Mouse (Mus musculus): ENCODE measurements around the gene Dera.
A peak's percentile ranks its signal among the peaks of the same experiment; 100 is the strongest.
"Not testable (repeated sequence)": the region's sequence is repeated elsewhere in the genome, so short reads cannot be mapped to it uniquely, and the experiment has no call there.

The Dera gene

GRCm38 (mm10) chr6:137754056-137754856, at the start of gene Dera:
TSS of gene Dera (plus strand) at chr6:137754546.
- DNase-seq (ENCODE audit: low read depth, low spot score) = peak; percentile 94

- DNase-seq (ENCODE audit: low read depth, low spot score) = no peak
Measured at GRCm38 (mm10) chr6:137706209-137706608, 48.1 kb upstream of the Dera start.

DNA sequence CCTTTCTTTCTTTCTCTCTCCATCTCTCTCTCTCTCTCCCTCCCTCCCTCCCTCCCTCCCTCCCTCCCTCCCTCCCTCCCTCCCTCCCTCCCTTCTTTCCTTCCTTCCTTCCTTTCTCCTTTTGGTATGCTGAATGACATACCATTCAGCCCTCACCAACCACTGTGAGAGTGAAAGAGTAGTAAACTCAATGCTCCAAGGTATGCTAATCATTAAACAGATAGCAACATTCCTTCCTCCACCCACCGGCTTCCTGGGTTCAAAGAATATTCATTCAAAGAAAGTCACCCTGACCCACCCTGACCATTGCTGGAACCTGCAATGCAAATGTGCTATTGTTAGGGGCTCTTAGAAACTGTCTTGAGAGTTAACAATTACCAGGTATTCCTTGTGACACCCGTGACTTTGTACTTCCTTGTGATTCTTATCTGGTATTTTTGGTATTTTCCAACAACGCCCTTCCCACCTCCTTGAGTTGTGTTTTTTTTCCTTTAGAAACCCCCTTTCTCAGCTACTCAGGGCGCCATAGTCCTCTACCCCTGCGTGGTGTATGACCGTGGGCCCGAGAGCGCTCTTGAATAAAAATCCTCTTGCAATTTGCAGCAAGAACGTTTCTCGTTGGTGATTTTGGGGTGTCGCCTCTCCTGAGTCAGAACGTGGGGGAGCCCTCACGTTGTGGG, 45.5 kb upstream of the Dera start:
- not testable (repeated sequence) for DNase-seq (ENCODE audit: low read depth, low spot score)

DNA sequence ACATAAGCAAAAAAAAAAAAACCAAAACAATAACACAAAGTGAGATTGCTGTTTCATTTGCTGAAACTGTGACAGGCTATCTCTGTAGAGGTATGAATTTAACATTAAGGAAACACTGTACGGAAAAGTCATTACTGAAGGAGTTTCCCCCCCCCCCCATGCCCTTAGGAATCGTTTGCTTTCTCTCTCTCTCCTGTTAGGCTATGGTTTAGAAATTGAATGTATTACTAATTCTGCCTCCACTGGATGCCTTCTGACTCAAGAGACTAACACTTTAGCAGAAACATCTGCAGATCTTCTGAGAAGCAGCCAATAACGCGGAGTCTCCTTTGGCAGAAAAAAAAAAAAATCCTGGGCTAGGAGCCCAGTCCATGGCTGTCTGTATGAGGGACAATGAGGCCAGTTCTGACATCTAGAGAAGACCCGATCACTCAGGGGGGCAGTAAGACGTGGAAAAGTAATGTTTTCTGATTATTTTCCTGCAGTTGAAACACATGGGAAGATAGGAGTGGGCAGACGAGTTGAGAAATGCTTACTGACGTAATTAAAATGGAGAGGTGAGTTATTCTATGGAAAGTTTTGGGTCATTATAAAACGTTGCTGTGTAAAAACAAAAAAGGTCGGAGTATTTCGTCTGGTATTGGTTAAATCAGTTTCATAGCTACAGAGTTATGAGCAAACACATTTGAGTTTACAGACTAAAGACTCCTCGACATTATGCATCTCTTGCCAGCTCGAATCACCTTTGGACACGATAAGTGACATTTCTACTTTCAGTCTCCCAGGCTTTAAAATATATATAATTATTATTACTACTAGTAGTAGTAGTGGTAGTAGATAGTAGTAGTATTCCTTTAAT, 43.9 kb upstream of the Dera start:
- DNase-seq (ENCODE audit: low read depth, low spot score) = no peak

GRCm38 (mm10) chr6:137712654-137713309, 41.6 kb upstream of the Dera start:
- DNase-seq (ENCODE audit: low read depth, low spot score) = no peak

GRCm38 (mm10) chr6:137713310-137713664, 41.1 kb upstream of the Dera start:
- no peak for DNase-seq (ENCODE audit: low read depth, low spot score)

DNA sequence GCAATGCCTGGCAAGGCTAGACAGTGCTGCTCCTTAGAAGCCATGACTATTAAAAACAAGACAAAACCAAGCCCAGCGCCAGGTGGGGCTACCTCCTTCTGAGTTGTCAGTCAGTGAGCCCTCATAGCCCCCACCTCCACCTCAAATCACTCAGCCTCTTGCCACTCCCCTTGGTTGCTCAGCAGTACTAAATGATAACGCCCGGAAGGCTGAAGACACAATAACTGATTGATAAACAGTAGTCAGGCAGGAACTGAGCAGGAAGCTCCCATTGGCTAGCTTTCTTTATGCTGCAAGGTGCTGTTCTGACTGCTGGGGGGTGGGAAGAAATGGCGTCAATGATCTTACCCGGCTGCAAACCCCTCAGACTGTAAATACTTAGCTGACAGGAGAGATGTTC, 37.5 kb upstream of the Dera start:
- no peak for DNase-seq (ENCODE audit: low read depth, low spot score)

DNA sequence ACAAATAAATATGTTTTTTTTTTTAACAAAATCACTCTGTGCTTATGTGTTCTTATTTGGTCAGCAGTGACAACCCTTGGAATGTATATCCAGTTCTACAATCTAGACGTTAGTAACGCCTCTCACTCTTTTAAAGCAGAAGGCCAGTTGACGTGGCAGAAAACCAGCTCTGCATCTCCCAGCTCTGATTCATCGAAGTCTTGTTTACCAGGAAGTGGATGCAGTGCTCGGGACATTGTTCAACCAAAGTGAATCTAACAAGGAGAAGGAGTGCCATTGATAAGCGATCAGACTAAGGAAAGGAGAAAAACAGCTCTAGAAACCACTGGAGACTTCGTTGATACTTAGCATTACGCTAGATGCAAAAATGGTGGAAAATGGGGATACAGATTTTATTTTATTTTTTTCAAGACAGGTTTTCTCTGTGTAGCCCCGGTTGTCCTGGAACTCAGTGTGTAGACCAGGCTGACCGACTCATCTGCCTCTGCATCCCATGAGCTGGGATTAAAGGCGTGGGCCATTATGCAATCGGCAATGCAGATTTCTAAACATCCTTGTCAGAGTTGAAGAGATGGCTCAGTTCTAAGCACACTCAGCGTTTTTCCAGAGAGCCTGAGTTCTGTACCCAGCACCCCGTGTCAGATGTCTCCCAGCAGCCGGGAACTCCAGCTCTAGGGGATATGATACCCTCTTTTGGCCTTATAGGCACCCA, 32.0 kb upstream of the Dera start:
- DNase-seq (ENCODE audit: low read depth, low spot score) = no peak

DNA sequence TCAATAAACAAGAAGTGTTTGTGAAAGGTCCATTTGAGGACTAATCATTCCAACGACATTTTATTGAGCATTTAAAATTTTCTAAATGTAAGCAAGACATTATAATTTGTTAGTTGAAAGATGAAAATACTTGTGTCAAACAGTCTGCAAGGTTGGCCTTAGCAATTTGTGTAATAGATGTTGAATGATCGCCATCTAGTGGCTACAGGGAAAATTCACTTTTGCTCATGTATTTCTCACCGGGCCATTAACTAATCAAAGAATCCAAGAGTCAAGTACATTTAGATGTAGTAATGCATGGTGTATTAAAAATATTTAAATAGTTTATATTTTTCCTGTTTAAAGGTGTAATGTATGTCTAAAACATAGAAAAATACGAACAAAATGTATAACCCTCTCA, 30.4 kb upstream of the Dera start:
- peak; percentile 43 for DNase-seq (ENCODE audit: low read depth, low spot score)

GRCm38 (mm10) chr6:137734460-137734845, 19.9 kb upstream of the Dera start:
- DNase-seq (ENCODE audit: low read depth, low spot score) = no peak

DNA sequence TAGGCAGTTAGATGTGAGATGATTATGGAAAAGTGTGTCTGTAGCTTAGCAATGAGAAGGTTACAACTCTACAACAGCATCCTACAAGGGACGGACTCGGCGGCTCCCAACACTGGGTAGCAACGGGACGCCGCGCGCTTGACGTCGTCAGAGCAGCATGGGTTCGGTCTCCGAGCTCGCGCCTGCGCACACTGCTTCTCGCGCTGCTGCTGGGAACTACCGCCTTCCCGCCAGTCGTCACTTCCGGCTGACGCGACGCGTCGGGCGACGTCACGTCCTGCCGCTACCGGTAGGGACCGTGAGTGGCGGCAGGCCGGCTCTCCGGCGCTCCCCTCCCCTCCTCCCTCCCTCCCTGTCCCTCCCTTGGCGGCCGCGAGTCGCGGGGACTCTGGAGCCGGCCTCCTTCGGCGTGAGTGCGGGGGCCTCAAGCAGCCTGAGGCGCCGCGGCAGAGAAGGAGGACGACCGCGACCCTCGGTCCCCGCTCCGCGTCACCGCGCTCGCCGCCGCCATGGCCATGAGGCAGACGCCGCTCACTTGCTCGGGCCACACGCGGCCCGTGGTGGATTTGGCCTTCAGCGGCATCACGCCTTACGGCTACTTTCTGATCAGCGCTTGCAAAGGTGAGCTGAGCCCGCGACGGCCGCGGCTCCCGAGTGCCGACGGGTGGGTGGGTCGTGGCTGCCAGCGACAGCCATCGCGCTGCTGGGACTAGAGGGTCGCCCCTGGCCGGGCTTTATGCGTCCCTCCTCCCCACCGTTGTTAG, 19.3 kb upstream of the Dera start, which contains the start of gene Strap:
Gene Strap, plus strand, starts transcription at position 233 of the 764 bp plus-strand sequence.
- DNase-seq (ENCODE audit: low read depth, low spot score) = peak; percentile 97

GRCm38 (mm10) chr6:137735671-137736238, 18.6 kb upstream of the Dera start:
- peak; percentile 20 for DNase-seq (ENCODE audit: low read depth, low spot score)

DNA sequence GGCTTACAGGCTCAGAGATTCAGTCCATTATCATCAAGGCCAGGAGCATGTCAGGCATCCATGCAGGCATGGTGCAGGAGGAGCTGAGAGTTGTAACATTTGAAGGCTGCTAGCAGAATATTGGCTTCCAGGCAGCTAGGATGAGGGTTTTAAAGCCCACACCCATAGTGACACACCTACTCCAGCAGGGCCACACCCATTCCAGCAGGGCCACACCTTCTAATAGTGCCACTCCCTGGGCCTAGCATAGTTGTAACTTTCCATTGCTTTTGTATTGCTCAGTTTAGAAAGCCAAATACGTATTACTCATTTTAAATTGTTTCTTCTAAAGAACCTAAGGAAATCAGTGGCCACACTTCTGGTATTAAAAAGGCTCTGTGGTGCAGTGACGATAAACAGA, 13.4 kb upstream of the Dera start:
- DNase-seq (ENCODE audit: low read depth, low spot score) = no peak

GRCm38 (mm10) chr6:137744700-137745099, 9.6 kb upstream of the Dera start:
- DNase-seq (ENCODE audit: low read depth, low spot score) = no peak

DNA sequence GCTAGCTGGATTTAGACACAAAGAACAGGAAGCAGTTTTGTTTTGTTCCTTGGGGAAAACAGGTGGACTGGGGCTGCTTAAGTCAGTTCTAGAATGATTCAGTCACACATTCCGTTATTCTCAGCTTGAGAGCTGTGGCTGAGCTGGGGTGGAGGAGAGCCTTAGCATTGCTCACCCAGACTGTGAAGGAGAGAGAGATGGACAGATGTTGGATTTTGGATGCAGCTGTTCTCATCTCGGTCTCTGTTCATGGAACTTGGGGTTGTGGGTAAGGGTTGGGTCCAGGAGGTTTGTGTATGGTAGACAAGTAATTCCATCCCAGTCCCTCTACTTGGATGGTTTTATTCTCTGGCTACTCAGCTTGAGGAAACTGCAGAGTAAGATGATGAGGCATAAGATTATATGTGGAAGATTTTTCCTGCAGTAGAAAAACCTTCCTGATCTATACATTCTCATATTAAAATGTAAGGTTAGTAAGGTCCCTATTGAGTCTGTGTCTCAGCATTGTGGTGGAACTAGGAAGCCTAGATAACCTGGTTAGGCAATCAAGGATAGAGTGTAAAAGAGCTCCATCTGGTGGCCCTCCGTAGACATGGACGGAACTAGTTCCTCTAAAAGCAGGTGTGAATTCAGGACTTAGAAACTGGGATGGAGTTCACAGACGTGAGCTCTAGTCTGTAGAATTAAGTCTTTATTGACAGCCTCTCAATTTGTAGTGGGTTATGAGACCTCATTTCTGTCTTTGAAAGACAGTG, 7.0 kb upstream of the Dera start:
- peak; percentile 39 for DNase-seq (ENCODE audit: low read depth, low spot score)

DNA sequence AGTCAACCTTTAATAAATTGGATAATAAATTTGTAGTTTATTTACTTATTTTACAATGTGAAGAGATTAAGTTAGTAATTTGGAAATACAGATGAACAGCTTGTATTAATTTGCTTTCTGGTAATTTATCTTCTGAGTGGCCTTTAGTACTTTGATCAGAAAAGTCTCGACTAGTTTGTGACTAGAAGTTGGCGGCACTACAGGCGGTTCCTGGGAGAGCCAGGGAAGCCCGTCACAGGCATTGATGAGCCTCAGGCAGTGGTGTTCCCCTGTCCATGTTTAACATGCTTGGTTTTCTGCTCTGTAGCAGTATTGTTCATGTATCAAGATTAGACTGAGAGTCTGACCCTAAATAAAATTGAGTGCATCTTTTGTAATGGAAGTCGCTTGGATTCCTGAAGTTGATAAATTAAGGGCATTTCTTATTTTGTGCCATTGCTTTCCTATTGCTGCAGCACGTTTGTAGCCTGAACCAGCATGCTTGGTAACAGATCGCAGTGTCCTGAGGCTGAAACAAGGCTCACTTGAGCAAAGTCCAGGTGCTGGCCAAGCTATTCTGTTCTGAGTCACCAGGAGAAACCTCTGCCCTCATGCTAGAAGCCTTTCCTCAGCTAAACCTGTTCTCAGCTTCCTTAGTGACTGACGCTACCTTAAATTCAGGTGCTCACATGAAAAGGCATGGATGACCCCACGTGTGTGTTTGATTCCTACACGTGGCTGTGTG, 2.6 kb upstream of the Dera start:
- no peak for DNase-seq (ENCODE audit: low read depth, low spot score)

DNA sequence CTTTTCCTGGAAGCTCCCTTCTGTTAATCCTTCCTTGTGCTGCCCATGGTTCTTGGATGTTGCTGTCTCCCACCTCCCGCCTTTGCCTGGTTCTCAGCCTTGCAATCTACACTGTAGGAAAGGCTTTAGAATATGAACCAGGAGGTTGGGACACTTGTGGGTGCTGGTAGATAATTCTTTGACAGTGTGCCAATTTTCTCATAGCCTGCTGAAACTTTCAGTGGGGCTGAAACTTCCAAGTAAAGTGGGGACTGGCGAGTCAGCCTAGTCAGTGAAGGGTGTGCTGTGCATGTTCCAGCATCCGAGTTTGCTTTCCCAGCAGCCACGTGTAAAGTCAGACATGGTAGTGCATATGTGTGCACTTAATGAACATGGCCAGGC, 2.1 kb upstream of the Dera start:
- no peak for DNase-seq (ENCODE audit: low read depth, low spot score)

GRCm38 (mm10) chr6:137754857-137755232, 499 bp downstream of the Dera start:
- no peak for DNase-seq (ENCODE audit: low read depth, low spot score)

- peak; percentile 61 for DNase-seq (ENCODE audit: low read depth, low spot score)
Measured at GRCm38 (mm10) chr6:137756310-137756709, 2.0 kb downstream of the Dera start.
